Mouse (Mus musculus) spleen, adult 12 weeks (tissue): ENCODE measurements around the gene Poldip3.
A peak's percentile ranks its signal among the peaks of the same experiment; 100 is the strongest.

Experiments used
- DNase-seq: peaks from one replicate; pipeline ENCODE4 v3.0.0; 2022; ENCODE audit warnings: low spot score

Gene Poldip3

DNA sequence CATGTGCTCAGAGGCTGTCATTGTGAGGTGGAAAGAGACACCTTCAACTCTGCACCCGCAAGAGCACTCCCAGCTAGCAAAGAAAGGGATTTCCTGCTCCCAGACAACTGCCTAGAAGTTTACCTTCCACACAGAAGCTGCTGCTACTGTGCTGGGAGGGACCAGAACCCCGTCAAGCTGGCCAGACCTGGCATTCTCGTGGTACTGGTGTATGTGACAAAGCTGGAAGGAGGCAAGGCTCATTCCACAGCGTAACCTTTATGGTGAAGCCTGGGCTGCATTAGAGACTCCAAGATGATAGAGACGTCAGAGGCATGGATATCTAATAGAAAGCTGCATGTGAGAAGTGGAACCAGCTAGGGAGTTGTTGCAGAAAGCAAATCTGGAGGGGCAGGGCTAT is 24.6 kb downstream of the Poldip3 start:
- no peak for DNase-seq

DNA sequence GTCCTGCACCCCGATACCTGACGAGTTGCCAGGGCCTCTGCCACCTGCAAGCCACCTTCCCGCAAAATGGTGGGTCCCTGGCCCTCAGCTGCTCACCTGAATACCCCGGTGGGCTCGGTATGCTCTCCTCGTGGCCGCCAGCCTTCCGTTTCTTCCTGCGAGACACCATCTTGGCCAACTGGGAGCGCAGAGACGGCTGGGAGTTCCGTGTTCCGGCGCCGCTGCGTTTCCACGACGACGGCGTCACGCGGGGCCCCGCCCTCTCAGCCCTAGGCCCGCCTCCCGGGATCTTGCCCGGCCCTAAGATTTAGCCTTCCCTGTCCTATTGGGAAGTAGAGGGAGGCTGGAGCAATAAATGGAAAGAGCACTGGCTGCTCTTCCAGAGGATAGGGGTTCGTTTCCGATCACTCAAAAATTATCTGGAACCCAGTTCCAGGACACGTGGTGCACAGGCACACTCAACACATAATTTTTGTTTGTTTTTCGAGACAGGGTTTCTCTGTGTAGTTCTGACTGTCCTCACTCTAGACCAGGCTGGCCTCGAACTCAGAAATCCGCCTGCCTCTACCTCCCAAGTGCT is 26.5 kb downstream of the Poldip3 start, which contains the start of gene Rrp7a:
TSS of gene Rrp7a (minus strand) at position 236 of the 580 bp plus-strand sequence.
- peak; percentile 78 for DNase-seq

DNA sequence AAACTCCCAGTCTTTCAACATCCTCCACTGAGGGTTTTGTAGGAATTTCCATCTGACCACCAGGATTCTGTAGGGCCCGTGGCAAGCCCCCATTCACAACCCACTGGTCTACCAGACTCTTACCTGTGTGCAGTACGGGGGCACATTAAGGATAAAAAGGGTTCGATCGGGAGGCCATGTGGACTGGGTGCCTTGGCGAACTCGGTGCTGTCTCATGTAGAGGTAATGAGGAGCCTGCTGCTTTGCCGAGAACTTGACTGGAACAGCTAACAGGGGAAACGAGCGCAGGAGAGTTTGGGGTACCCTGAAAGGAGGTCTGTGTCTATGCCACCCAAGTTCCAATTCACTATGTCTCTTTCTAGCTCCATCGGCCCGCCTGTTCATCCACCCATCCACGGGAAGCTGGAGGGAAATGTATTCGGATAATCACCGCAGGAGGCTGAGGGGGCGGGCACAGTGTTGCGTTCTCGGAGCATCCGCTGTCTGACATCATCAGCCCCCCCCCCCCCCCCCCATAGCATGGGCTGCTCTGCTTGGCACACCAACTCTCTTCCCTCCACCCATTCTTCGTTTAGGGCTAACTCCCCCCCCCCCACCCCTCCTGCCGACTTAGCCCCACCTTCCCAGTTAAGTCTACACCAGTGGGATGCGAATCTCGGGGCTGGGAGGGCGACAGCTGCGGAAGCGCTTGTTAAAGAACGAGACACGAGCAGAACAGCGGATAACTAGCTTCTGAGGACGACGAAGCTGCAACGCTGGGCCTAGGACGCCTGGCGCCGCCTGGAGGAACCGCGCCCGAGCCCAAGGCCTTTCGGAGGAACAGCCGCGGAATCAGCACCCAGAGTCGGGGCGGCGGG is 27.2 kb downstream of the Poldip3 start:
- peak; percentile 14 for DNase-seq

DNA sequence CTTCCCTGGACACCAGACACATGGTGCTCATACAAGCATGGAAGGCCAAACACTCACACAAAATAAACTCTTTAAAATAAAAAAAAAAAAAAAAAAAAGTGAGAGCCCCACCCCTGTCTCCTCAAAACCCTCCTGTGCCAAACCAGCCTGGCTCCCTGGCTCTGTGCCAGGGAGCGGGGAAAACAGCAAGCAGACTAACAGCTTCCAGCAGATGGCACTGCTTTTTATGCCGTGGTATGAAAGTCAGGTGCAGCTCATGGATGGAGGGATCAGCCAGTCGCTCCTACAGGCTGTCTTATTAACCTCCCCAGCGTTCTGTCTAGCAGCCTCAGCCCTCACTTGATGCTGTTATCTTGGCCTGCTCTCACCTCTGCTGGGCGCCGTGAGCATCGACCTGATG is 30.8 kb downstream of the Poldip3 start:
- DNase-seq, result no peak

DNA sequence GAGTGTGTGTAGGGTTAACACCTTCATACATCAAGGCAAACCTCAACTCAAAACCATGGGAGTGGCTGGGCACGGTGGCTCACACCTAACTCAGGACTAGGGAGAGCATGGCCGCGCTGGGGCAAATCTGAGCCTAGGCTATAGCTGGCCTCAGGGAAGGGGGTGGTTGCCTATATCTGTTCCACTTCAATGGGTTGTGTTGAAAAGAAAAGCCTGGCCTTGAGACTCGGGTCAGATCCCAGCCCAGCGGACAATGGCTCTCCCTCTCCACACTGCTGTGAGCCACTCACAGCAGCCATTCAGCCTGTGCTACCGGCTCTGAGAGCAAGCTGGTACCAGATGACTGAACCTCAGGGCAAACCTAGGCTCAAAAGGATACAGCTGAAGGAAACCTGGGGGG is 34.1 kb downstream of the Poldip3 start:
- no peak for DNase-seq

DNA sequence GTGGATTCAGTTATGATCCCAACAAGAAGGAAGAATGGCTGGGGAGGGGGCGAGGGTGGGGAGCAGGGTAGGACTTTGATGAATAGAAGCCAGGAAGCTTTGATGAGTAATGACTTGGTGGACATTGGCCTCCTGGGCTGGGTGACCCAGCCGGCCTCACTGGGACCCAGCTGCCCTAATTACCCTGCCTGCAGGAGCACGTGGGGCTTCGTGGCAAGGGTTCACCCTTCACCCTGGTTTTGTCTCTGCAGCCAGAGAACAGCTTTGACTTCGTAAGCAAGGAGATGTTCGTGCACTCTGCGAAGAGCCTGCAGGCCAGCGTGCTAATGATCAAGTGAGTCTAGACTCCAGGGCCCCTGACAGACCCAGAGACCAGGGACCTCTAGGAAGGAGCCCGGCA is 35.1 kb downstream of the Poldip3 start:
- DNase-seq, result no peak

DNA sequence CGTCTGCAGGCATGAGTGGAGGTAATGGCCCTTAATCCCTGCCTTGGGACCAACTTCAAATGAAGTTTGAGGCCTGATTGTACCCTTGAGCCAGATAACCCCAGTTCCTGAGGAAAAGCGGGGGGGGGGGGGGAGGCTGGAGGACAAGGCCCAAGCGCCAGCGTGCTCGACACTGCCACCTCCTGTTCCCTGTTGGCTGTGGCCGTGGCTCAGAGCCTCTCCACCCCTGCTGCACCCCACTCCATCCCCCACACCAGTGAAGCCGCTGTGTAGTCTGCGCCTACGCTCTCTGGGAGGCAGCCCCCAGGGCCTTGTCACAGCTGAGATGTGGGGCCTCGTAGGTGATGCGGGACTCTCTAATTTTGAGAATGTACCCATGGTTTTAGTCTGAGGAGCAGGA is 36.3 kb downstream of the Poldip3 start:
- DNase-seq, result peak; percentile 18

DNA sequence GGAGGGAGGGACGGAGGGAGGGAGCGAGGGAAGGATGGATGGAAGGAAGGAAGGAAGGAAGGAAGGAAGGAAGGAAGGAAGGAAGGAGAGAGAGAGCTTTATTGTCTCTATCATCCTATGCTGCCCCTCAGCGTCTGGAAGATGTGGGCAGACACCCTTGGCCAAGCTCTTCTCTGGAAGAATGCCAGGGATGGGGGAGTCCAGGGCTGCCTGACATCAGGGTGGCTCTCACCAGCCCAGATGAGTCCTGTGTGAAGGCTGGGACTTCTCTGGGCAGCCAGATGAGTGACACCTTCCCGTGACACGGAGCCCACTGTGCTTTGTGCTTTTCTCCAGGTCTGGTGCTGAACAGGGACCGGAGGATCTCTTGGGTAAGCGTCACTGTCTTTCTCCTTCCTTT is 37.3 kb downstream of the Poldip3 start:
- DNase-seq, result no peak

DNA sequence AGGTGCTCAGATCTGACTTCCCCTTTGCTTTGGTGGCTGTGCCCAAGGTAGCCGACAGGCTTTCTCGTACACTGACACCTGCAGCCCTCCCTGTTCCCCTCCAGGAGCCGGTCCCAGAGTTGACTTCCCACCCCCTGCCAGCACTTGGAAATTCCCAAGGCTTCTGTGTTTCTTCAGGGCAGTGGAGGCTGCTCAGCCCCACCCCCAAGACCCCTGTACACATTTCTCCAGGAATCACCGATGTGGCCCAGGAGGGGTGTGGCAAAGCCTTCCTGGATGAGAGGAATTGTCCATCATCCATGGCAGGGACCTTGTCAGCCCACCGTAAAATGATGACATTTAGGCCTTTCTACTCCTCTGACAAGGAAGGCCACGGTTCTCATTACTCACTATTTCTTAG is 37.9 kb downstream of the Poldip3 start:
- DNase-seq, result no peak

DNA sequence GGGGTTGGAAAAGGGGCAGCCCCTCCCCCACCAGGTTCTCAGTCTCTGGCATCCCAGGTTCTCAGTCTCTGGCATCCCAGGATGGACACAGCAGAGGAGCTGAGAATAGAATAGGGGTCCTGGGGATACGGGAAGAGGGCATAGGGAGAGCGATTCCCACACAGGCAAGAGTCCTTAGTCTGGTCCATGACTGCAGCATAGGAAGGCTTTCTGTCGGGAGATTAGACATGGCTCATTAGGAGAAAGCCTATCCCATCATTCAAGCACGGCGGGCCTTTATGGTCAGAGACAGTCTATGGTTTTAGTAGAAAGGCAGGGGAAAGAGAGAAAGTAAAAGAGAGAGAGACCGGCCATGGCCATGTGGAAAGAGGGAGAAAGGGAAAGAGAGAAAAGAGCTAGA is 41.4 kb downstream of the Poldip3 start:
- DNase-seq, result no peak

DNA sequence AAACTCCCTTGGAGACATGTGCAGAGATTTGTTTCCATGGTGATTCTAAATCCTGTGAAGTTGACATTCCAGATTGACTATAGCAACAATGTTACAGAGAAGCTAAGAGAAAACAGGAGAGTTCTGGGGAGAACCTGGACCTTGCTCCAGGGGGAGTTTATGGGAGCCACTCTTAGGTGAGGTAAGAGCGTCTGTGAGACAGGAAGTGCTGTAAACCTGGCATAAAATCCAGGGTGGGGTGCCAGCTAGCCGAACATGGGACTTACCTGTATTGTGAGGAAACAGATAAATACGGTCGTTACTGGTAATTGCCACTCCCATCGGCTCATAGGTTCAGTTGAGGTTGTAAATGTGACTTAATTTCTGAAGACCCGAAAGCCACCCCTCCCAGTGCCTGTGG is 42.8 kb downstream of the Poldip3 start:
- DNase-seq, result no peak

DNA sequence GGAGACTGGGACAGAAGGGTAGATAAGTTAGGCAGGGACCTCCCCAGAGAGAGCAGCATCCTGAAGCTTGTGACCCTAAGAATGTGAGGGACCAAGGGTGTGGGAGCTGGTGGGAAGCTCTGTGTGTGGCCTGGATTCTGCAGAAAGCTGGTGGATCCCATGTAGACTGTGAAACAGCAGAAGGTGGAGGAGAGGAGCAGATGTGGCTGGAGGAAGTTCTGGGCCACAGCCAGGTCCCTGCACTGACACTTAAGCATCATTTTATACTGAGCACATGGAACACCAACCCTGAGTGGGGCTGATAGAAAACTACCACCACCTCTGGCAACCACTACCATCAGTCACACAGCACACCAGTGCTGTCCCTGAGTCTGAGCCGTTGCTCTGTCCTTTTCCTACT is 46.1 kb downstream of the Poldip3 start:
- no peak for DNase-seq

DNA sequence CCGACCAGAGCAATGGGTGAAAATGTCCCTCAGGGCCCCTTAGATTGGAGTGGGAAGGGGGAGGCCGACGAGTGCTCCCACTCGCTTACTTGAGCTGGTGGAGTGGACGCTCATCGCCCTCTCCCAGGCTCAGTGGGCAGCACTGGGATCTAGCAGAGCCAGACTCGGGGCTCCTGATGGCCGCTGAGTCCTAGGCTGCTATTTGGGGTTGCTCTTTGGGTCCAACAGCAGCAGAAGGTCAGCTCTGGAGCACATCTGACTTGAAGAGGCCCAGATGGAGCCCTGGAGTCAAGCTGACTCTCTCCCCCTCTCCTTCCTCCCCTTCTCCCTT is 48.9 kb downstream of the Poldip3 start:
- no peak for DNase-seq

DNA sequence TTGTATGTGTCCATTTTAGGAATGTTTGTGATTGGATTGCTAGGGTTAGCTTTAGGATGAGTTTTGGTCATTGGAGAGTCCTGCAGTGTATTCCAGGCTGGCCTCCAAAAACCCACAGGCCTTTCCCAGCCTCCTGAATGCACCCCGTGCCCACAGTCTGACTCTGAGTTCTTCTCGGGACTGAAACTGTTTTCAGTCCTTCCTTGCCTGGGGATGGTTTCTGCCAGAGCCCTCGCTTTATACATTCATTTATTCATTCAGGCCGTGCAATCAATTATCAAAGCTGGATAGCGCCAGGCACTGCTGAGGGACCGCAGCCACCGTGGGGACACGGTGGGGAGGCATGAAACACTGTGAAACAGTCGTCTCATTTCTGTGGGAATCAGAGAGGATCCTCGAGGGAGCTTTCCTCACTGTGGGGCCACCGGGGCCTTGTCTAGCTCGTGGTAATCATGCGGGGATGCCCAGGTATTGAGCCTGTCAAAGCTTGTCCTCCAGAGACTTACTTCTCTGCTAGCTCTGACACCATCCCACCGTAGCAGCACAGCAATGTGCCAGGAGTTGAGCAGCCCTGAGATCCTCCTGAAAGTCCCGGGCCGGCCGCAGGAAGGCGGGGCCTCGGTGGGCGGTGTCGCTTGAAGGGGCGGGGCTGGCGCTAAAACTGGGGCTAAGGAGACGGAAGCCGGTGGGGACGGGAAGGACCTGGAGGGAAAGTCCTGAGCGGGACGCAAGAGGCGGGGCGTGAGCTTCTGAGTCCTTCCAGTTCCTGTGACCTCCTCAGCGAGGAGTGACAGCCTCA is 49.5 kb downstream of the Poldip3 start:
- peak; percentile 89 for DNase-seq

DNA sequence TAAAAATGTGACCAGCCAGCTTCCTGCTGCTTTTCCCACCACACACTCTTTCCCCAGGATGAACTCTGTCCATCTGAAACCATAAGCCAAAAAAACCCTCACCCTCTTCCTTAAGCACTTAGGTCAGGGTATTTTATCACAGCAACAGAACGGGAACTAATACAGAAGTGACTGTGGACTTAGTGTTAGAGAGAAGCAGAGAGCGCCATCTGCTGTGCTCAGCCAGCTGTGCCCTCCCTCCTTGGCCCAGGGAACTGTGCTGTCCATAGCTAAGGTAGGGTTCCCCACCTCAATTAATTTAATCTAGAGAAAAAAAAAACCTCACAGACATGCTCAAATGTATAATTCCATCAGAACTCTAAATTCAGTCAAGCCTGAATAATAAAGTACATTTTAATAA is 53.2 kb downstream of the Poldip3 start:
- no peak for DNase-seq

DNA sequence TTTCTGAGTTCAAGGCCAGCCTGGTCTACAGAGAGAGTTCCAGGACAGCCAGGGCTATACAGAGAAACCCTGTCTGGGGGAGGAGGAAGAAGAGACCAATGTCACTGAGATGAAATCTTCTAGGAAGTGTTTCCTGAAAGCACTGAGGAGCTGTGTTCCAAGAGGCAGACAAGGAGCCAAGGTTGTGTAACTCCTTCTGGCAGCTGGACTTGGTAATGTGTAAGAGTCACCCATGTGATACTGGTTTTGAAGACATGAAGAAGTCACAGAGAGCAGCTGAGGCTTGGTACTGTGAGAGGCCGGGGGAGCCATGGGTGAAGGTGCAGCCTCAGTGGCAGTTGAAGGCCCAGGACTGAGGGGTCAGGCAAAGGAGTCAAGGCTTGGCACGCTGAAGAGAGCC is 55.5 kb downstream of the Poldip3 start:
- no peak for DNase-seq

DNA sequence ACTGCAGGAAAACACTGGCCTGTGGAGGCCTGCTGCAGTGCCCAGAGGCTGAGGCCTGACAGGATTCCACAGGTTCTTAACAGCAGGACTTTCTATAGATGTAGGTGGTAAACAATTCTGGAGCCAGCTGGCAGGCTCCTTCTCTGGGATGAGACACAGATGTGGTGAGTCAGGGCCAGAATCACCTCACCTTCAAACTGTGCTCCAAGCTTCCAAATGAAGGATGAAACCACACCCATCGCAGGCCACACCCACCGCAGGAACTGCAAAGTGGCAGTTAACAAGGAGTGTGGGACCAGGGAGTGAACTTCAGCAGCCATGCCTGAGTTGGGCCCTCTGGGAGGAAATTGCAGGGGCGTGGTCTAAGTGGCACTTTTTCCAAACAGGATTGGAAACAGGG is 58.3 kb downstream of the Poldip3 start:
- DNase-seq, result no peak

DNA sequence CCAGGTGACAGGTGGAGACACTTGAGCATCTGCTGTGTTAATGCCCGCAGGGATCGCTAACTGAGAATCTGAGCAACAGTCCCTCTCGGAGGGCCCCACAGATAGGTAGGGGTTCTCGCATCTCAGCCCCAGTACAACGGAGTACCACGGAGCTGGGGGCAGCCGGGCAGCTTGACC is 59.9 kb downstream of the Poldip3 start, which contains the start of gene Serhl:
TSS of gene Serhl (plus strand) at position 78 of the 177 bp plus-strand sequence.
- DNase-seq, result no peak

DNA sequence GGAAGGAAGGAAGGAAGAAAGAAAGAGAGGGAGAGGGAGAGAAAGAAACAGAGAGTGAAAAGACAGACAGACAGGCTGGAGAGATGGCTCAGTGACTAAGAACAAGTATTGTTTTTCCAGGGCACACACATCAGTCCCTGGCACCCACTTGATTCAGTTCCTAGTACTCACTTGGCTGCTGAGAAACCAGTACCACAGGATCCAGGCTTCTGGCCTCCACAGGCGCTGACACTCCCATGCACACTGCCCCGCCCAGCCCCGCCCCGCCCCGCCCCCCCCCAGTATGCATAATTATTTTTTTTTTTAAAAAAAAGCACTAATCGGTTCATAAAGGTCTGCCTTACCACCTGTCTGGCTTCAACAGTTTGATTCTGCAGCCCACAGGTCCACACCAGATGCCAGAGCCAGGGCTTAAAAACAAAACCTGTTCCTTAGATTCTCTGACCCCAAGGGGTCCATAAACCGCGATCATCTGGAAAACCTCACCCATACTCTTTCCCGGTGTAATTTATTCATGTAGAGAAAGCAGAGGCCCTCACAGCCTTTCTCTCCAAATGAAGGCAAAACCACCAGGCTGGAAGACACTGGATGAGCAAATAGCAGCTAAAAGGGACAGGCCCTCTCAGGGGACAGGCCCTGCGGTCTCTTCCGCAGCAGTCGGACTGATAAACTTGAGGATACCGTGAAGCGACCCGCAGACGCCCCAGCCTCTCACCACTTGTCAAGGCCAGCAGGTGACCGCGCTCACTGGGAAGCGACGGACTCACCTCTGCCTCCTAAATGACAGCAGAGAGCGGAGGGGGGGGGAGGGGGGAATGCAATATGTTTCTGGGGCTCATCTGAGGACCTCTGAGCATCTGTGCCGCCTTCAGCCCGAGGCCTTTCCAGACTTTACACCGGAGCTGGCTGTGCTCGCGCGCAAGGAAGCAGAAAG is 60.4 kb downstream of the Poldip3 start:
- DNase-seq, result no peak

DNA sequence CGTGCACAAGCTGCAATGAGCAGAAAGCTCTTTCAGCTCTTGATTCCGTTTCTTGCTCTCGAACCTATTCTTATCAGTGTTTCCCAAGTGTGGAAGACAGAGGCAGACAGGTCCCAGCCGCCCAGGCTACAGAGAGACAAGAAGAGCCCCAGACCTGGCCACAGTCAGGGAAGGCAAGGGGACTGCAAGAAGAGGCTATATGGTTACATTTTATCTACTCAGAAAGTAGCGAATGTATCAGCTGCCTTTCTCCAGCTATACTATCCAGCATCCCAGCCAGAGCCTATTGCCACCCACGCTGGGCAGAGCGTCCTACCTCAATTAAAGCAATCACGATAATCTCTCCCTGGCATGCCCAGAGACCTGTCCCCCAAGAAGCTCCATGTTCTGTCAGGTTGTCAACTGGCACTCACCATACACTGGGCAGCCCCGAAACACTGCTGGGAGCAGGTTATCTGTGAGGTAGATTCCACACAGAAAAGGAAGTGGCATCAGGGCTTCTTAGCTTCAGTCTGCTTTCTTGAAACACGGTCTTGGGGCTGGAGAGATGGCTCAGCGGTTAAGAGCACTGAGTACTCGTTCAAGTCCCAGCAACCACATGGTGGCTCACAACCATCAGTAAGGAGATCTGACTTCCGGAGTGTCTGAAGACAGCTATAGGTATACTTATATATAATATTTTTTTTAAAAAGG is 62.4 kb downstream of the Poldip3 start:
- DNase-seq, result no peak

DNA sequence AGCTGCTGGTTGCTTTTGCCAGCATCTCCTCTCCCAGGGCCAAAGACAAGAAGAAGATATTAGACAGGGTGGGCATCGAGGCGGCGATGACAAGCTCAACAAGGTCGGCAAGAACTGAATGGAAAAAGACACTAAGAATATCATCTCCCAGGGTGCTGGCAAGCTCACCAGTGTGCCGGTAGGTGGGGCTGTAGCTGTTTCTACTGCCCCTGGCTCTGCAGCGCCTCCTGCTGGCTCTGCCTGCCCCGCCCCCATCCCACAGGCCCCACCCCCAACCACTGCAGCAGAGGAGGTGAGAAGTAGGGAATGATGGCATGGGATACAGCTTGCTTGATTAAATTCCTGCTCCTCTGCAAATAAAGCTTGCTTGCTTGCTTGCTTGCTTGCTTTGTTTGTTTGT is 63.3 kb downstream of the Poldip3 start:
- DNase-seq, result peak; percentile 43
